Mouse (Mus musculus) ovary, postnatal 36 days (tissue): ENCODE measurements at regions not wholly inside any gene's neighbourhood (a gene's known extent, or its start where the extent isn't known, plus 50 kb on each side); places are given as distances from the start of the nearest gene placed in this dataset.

Experiments used
- DNase-seq: peaks from one replicate; pipeline ENCODE4 v3.0.0; 2022; ENCODE audit warnings: low spot score, mixed read lengths

- DNase-seq = no peak
These were observed 284.1 kb upstream of the Slc30a5 start for GRCm38 (mm10) chr13:101117311-101117710.

GRCm38 (mm10) chr13:101115296-101115695, 282.1 kb upstream of the Slc30a5 start:
- no peak for DNase-seq

- no peak for DNase-seq
These were observed 278.9 kb upstream of the Slc30a5 start for GRCm38 (mm10) chr13:101112176-101112575.

GRCm38 (mm10) chr13:101111773-101112172, 278.5 kb upstream of the Slc30a5 start:
- no peak for DNase-seq

GRCm38 (mm10) chr13:101100621-101101020, 267.4 kb upstream of the Slc30a5 start:
- DNase-seq = no peak

- no peak for DNase-seq
These were observed 263.6 kb upstream of the Slc30a5 start for GRCm38 (mm10) chr13:101096856-101097255.

GRCm38 (mm10) chr13:101096221-101096620, 263.0 kb upstream of the Slc30a5 start:
- DNase-seq = no peak

GRCm38 (mm10) chr13:101095057-101095831, 262.0 kb upstream of the Slc30a5 start:
- DNase-seq = no peak

GRCm38 (mm10) chr13:101092743-101093131, 259.5 kb upstream of the Slc30a5 start:
- no peak for DNase-seq

GRCm38 (mm10) chr13:101092033-101092742, 259.0 kb upstream of the Slc30a5 start:
- DNase-seq = peak; percentile 35

GRCm38 (mm10) chr13:101085182-101085581, 252.0 kb upstream of the Slc30a5 start:
- no peak for DNase-seq

- no peak for DNase-seq
These were observed 251.0 kb upstream of the Slc30a5 start for GRCm38 (mm10) chr13:101084193-101084592.

GRCm38 (mm10) chr13:101083416-101083815, 250.2 kb upstream of the Slc30a5 start:
- no peak for DNase-seq

- no peak for DNase-seq
These were observed 235.3 kb upstream of the Slc30a5 start for GRCm38 (mm10) chr13:101068489-101068888.

GRCm38 (mm10) chr13:101062582-101062981, 229.4 kb upstream of the Slc30a5 start:
- DNase-seq = no peak

GRCm38 (mm10) chr13:101061233-101062144, 228.3 kb upstream of the Slc30a5 start:
- no peak for DNase-seq

- no peak for DNase-seq
These were observed 216.3 kb upstream of the Slc30a5 start for GRCm38 (mm10) chr13:101049511-101049910.

GRCm38 (mm10) chr13:101032594-101032993, 199.4 kb upstream of the Slc30a5 start:
- DNase-seq = peak; percentile 9

GRCm38 (mm10) chr13:101026043-101026442, 192.8 kb upstream of the Slc30a5 start:
- no peak for DNase-seq

GRCm38 (mm10) chr13:101025488-101025887, 192.3 kb upstream of the Slc30a5 start:
- DNase-seq = no peak

- DNase-seq = no peak
These were observed 191.7 kb upstream of the Slc30a5 start for GRCm38 (mm10) chr13:101024971-101025370.

- no peak for DNase-seq
These were observed 186.0 kb upstream of the Slc30a5 start for GRCm38 (mm10) chr13:101019272-101019676.
